Comparison of ENCODE assay signal across 9 mouse cellular contexts in genomic region chr2:28547237-28548172, GRCm38 (mm10). TPM values are rescaled to one million over a fixed set of nuclear protein-coding genes. Genes with fewer than 3 reads are reported as not detected.
DNase-seq lines count a peak whose midpoint lies in the region; ATAC-seq lines count a peak whose summit lies in the region.
"Had no signal": no experiment of that assay in that cellular context is flagged by ENCODE, and none has a peak within 500 bp of the region (broad histone marks: within the 10 kb centered on the region; RNA-seq: fewer than 3 reads in every experiment).

No protein-coding gene starts in this region.

- H3K4me3 ChIP-seq in hindbrain, embryonic 13.5 days = no peak overlapping the region
- H3K4me3 ChIP-seq in midbrain, embryonic 11.5 days (ENCODE audit: low read depth, low read length) = no peak overlapping the region

- H3K27me3 ChIP-seq in hindbrain, embryonic 13.5 days = no peaks in the 10 kb centered on the region
- H3K27me3 ChIP-seq in midbrain, embryonic 11.5 days (ENCODE audit: control insufficient read depth, insufficient read depth, low read length) = no peaks in the 10 kb centered on the region

- no peak overlapping the region; the same call in 1 of the 2 replicates for H3K9ac ChIP-seq in hindbrain, embryonic 13.5 days
- no peak overlapping the region for H3K9ac ChIP-seq in midbrain, embryonic 11.5 days (ENCODE audit: low read length)

- 49% methylated on average over 11 of the region's 11 CpGs for WGBS in hindbrain, embryonic 13.5 days
- WGBS in midbrain, embryonic 11.5 days = 46% methylated on average over 11 of the region's 11 CpGs

- H3K9me3 ChIP-seq in hindbrain, embryonic 13.5 days = no peaks in the 10 kb centered on the region
- no peaks in the 10 kb centered on the region for H3K9me3 ChIP-seq in midbrain, embryonic 11.5 days (ENCODE audit: control insufficient read depth, low read length)

- peak; percentile 34 for ATAC-seq in hindbrain, embryonic 13.5 days (ENCODE audit: low FRiP score)
- ATAC-seq in midbrain, embryonic 11.5 days (ENCODE audit: low FRiP score) = peak; percentile 49; the same call in 1 of the 2 replicates

- no peak overlapping the region for H3K4me2 ChIP-seq in hindbrain, embryonic 13.5 days
- no peak overlapping the region for H3K4me2 ChIP-seq in midbrain, embryonic 11.5 days

- DNase-seq in NIH3T3 (ENCODE audit: low read depth) = peak; percentile 87
- peak; percentile 89 for DNase-seq in cerebellum, adult 8-10 months
- DNase-seq in forelimb bud, embryonic 11.5 days (ENCODE audit: low read depth, low spot score) = peak; percentile 84
- peak; percentile 72 to 83 for DNase-seq in left cerebral cortex, postnatal 10 days (ENCODE audit: extremely low spot score in 1 of 2, low spot score in 2 of 2)
- DNase-seq in midbrain, embryonic 11.5 days (ENCODE audit: low spot score, missing footprints) = peak; percentile 98
- peak; percentile 84 for DNase-seq in right cerebral cortex, postnatal 4 days
- peak; percentile 68 to 87 for DNase-seq in urinary bladder, postnatal 4 days (ENCODE audit: low spot score in 2 of 2)

- H3K36me3 ChIP-seq in hindbrain, embryonic 13.5 days = peaks cover 98% of the 10 kb centered on the region
- peaks cover 40% of the 10 kb centered on the region for H3K36me3 ChIP-seq in midbrain, embryonic 11.5 days (ENCODE audit: control insufficient read depth, insufficient read depth, low read length)

- intact Hi-C loops in left cerebral cortex, postnatal 10 days (cut with DNase I) = loop anchor here (2.0 kb wide), 1 partner anchor 33 kb away; no protein-coding TSS in a partner anchor

- H3K4me1 ChIP-seq in hindbrain, embryonic 13.5 days (replicated peaks) = peaks cover 6% of the 10 kb centered on the region; the same call in 1 of the 2 replicates
- H3K4me1 ChIP-seq in midbrain, embryonic 11.5 days (ENCODE audit: control insufficient read depth, insufficient read depth, low read length) = no peaks in the 10 kb centered on the region

- no peak overlapping the region for H3K27ac ChIP-seq in hindbrain, embryonic 13.5 days
- no peak overlapping the region for H3K27ac ChIP-seq in midbrain, embryonic 11.5 days (ENCODE audit: low read depth, low read length)
- H3K27ac ChIP-seq: macrophage had no signal

RNA-seq across cellular contexts. Expression of gene Cel, which starts 15.7 kb away (rescaled TPM):
- 0.08 and 0.13 TPM in 2 replicates for polyA plus RNA-seq in hindbrain, embryonic 13.5 days (2015; fragmentation: Nextera tagmentation; extraction: Ambion mirVana)
- total RNA-seq in left cerebral cortex, postnatal 10 days (2021) = not detected
- polyA plus RNA-seq in midbrain, embryonic 11.5 days (2014; fragmentation: Nextera tagmentation; extraction: Ambion mirVana) = 0.07 TPM in 1 of 2 replicates, not detected in the other
- polyA plus RNA-seq: macrophage had no signal

RNA-seq across cellular contexts. Expression of gene Ralgds, which starts 34.6 kb away (rescaled TPM):
- polyA plus RNA-seq in hindbrain, embryonic 13.5 days (2015; fragmentation: Nextera tagmentation; extraction: Ambion mirVana) = 78.9 and 87.9 TPM in 2 replicates
- total RNA-seq in left cerebral cortex, postnatal 10 days (2021) = 100 to 1,000 TPM; 148 to 156 TPM
- 45.8 and 48.8 TPM in 2 replicates for polyA plus RNA-seq in midbrain, embryonic 11.5 days (2014; fragmentation: Nextera tagmentation; extraction: Ambion mirVana)

RNA-seq across cellular contexts. Expression of gene Gtf3c5, which starts 36.0 kb away (rescaled TPM):
- polyA plus RNA-seq in hindbrain, embryonic 13.5 days (2015; fragmentation: Nextera tagmentation; extraction: Ambion mirVana) = 40.8 and 46.8 TPM in 2 replicates
- 10 to 100 TPM; 18.6 to 20.2 TPM for total RNA-seq in left cerebral cortex, postnatal 10 days (2021)
- 38.8 and 40.5 TPM in 2 replicates for polyA plus RNA-seq in midbrain, embryonic 11.5 days (2014; fragmentation: Nextera tagmentation; extraction: Ambion mirVana)

RNA-seq across cellular contexts. Expression of gene Gm10134, which starts 41.6 kb away (rescaled TPM):
- polyA plus RNA-seq in hindbrain, embryonic 13.5 days (2015; fragmentation: Nextera tagmentation; extraction: Ambion mirVana) = 2.1 and 3.6 TPM in 2 replicates
- 1 to 10 TPM; 1.8 to 3.1 TPM for total RNA-seq in left cerebral cortex, postnatal 10 days (2021)
- polyA plus RNA-seq in midbrain, embryonic 11.5 days (2014; fragmentation: Nextera tagmentation; extraction: Ambion mirVana) = not detected in 2 replicates

RNA-seq across cellular contexts. Expression of gene Gbgt1, which starts 50.8 kb away (rescaled TPM):
- 0.52 and 1.0 TPM in 2 replicates for polyA plus RNA-seq in hindbrain, embryonic 13.5 days (2015; fragmentation: Nextera tagmentation; extraction: Ambion mirVana)
- 1 to 10 TPM; 2.4 to 2.7 TPM for total RNA-seq in left cerebral cortex, postnatal 10 days (2021)
- 0.10 and 0.25 TPM in 2 replicates for polyA plus RNA-seq in midbrain, embryonic 11.5 days (2014; fragmentation: Nextera tagmentation; extraction: Ambion mirVana)
